Mouse (Mus musculus): Measurements from ENCODE around the gene Stat3. TPM values are rescaled to one million over a fixed set of nuclear protein-coding genes. Genes with fewer than 3 reads are reported as not detected.

Gene Stat3
- polyA plus RNA-seq, 1 experiment from 2014 or later: 36.5 TPM

DNA sequence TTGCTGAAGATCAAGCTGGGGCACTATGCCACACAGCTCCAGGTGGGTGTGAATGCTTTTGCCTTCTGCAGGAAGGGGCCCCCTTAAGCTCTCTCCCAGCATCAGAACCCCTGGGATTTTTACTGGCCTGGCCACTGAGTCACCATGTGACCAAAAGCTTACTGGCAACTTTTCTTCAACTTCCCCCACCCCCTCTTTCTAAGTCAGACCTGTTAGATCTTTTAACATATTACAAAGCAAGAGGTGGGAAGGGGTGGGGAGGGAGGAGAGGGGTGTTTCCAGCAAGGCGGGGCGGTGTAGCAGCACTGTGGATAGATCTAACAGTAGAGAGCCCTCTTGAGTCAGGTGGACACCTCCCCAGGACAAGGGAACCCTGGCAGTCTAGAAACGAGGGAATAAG lies 77.5 kb downstream of the Stat3 start:
- TF ChIP-seq CTCF (IDR thresholded peaks at IDR 0.05; ENCODE audit: low read depth): no peak
- Histone ChIP-seq H3K4me3 (ENCODE audit: low read depth, low read length) (no peak overlapping the region), H3K4me2 (no peak overlapping the region), H3K27ac (ENCODE audit: low read depth) (no peak overlapping the region), H3K27me3 (ENCODE audit: insufficient read depth, low read length) (no peaks in the 10 kb centered on the region), H3K9me3 (ENCODE audit: low read depth, low read length) (no peaks in the 10 kb centered on the region), H3K36me3 (ENCODE audit: insufficient read depth) (no peaks in the 10 kb centered on the region), H3K9ac (no peak overlapping the region), H3K4me1 (ENCODE audit: insufficient read depth) (no peaks in the 10 kb centered on the region)
- DNase-seq (no peak), ATAC-seq (ENCODE audit: insufficient read depth) (no peak)
- 27% methylated on average over 3 of the region's 3 CpGs for WGBS

GRCm38 (mm10) chr11:100861335-100861734 lies 78.0 kb downstream of the Stat3 start:
- Histone ChIP-seq H3K4me2 (peak overlapping the region; percentile 77; the same call in 1 of the 2 replicates), H3K27me3 (ENCODE audit: insufficient read depth, low read length) (no peaks in the 10 kb centered on the region), H3K36me3 (ENCODE audit: insufficient read depth) (no peaks in the 10 kb centered on the region), H3K9me3 (ENCODE audit: low read depth, low read length) (no peaks in the 10 kb centered on the region), H3K4me1 (ENCODE audit: insufficient read depth) (no peaks in the 10 kb centered on the region), H3K27ac (ENCODE audit: low read depth) (no peak overlapping the region), H3K4me3 (ENCODE audit: low read depth, low read length) (no peak overlapping the region), H3K9ac (no peak overlapping the region)
- no peak for ATAC-seq (ENCODE audit: insufficient read depth)
- 79% methylated on average over 7 of the region's 7 CpGs for WGBS
- no peak for TF ChIP-seq CTCF (IDR thresholded peaks at IDR 0.05; ENCODE audit: low read depth)
- no peak for DNase-seq

DNA sequence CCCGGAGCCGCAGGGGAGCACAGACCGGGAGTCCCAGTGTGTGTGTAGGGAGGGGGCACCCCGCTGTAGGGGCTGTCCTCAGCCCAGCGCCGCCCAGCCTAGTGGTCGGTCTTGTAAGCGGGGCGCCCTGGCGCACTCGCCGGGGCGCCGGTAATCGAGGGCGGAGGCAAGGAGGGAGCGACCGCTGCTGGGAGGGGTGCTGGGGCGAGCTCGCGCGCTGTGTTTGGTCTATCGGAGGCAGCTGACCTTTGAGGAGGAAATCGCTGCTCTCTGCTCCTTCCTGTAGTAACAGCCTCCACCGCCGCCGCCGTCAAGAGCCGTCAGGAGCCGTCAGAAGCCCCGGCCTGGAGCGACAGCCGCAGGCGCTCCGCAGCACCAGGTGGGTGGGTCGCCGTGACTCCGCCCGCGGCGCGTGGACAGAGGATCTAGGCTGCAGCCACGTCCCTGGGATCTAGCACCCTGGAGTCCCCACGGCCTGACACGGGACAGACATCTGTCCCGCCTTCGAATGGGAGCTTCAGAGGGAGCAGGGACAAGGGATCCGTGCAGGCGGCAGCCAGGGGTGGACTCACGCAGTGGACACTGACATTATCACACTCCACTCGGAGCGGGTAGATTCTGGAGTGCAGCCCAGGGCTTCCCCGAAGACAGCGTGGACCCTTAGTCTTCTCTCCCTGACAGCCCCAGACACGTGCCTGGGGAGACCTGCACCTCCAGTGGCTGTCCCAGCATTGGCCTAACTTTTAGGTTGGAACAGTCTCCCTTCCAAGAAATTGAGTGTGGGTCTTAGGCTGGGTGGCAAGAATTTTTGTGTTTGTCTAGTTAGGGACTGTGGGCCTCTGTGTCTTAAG lies 78.9 kb downstream of the Stat3 start:
- ATAC-seq (ENCODE audit: insufficient read depth) (peak; percentile 93), DNase-seq (peak; percentile 84)
- no peak for TF ChIP-seq CTCF (IDR thresholded peaks at IDR 0.05; ENCODE audit: low read depth)
- Histone ChIP-seq H3K36me3 (ENCODE audit: insufficient read depth) (no peaks in the 10 kb centered on the region), H3K4me2 (peak overlapping the region; percentile 77), H3K27me3 (ENCODE audit: insufficient read depth, low read length) (no peaks in the 10 kb centered on the region; the same call in 1 of the 2 replicates), H3K9ac (peak overlapping the region; percentile 52), H3K27ac (ENCODE audit: low read depth) (no peak overlapping the region), H3K4me1 (ENCODE audit: insufficient read depth) (no peaks in the 10 kb centered on the region), H3K4me3 (ENCODE audit: low read depth, low read length) (peak overlapping the region; percentile 49), H3K9me3 (ENCODE audit: low read depth, low read length) (no peaks in the 10 kb centered on the region)
- WGBS: under 1% methylated on average over 53 of the region's 55 CpGs

GRCm38 (mm10) chr11:100859579-100860075 lies 79.7 kb downstream of the Stat3 start:
- TF ChIP-seq CTCF (IDR thresholded peaks at IDR 0.05; ENCODE audit: low read depth): no peak
- ATAC-seq (ENCODE audit: insufficient read depth) (peak; percentile 7; the same call in 1 of the 2 replicates), DNase-seq (no peak)
- no peaks in the 10 kb centered on the region for H3K9me3 ChIP-seq (ENCODE audit: low read depth, low read length)
- no peaks in the 10 kb centered on the region for H3K4me1 ChIP-seq (ENCODE audit: insufficient read depth)
- 35% methylated on average over 6 of the region's 6 CpGs for WGBS
- no peaks in the 10 kb centered on the region; the same call in 1 of the 2 replicates for H3K27me3 ChIP-seq (ENCODE audit: insufficient read depth, low read length)
- no peak overlapping the region for H3K27ac ChIP-seq (ENCODE audit: low read depth)
- no peaks in the 10 kb centered on the region for H3K36me3 ChIP-seq (ENCODE audit: insufficient read depth)
- H3K4me2 ChIP-seq: peak overlapping the region; percentile 77
- H3K9ac ChIP-seq: peak overlapping the region; percentile 52; the same call in 1 of the 2 replicates
- peak overlapping the region; percentile 49 for H3K4me3 ChIP-seq (ENCODE audit: low read depth, low read length)

DNA sequence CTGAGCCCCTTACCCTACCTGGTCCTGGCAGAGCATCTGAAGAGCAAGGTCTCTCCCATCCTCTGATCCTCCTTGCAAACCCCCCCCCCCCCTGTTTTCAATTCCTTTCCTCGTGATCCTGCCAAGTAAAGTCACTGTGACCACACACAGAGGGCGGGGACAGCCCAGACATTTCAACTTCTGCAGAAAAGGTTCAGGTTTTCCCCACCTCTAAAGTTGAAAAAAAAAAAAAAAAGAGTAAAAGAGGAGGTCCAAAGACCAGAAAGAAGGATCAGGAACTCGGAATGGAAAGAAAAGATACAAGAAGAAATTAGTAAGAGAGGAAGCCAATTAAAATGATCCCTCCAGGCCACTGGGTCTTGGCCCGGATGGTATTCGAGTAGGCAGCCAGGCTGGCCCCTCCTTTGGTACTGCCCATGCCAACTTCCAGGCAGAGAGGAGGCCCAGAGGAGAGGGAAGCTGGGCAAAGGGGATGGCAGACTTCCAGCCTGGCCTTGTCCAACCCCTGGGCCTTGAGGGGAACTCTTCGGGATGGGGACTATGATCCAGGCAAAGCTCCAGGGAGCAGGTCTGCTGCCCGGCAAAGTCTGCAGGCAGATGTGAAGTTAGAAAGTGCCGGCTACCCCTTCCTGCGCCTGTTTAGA lies 80.3 kb downstream of the Stat3 start, which contains the start of gene Stat5a:
Gene Stat5a, plus strand, starts transcription at position 417 of the 644 bp plus-strand sequence.
- peak within 1 kb of the TSS; percentile 52 for H3K9ac ChIP-seq
- peak within 1 kb of the TSS; percentile 77 for H3K4me2 ChIP-seq
- no peaks in the 10 kb centered on the region for H3K36me3 ChIP-seq (ENCODE audit: insufficient read depth)
- no peak within 1 kb of the TSS for H3K27ac ChIP-seq (ENCODE audit: low read depth)
- no peak for DNase-seq
- no peak for TF ChIP-seq CTCF (IDR thresholded peaks at IDR 0.05; ENCODE audit: low read depth)
- no peak for ATAC-seq (ENCODE audit: insufficient read depth)
- H3K27me3 ChIP-seq (ENCODE audit: insufficient read depth, low read length): no peaks in the 10 kb centered on the region; the same call in 1 of the 2 replicates
- H3K4me3 ChIP-seq (ENCODE audit: low read depth, low read length): peak within 1 kb of the TSS; percentile 49
- 47% methylated on average over 9 of the region's 9 CpGs for WGBS
- H3K4me1 ChIP-seq (ENCODE audit: insufficient read depth): no peaks in the 10 kb centered on the region
- no peaks in the 10 kb centered on the region for H3K9me3 ChIP-seq (ENCODE audit: low read depth, low read length)

DNA sequence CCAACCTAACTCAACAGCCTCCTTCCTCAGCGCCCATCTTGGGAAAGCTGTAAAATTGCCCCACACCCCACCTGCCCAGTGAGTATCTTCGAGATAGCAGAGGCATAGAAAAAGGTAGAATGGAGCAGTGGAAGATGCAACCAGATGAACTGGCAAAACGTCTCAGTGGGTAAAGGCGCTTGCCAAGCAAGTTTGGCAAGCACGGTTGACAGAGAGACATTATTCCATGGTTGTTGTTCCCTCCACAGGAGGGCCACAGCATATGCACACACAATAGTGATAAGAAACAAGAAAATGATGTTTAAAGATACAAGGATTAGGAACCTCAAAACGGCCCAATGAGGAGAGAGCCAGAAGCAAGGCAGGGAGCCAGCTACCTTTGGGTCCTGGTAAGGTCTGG lies 81.4 kb downstream of the Stat3 start:
- Histone ChIP-seq H3K4me3 (ENCODE audit: low read depth, low read length) (no peak overlapping the region), H3K4me1 (ENCODE audit: insufficient read depth) (no peaks in the 10 kb centered on the region), H3K9ac (no peak overlapping the region; the same call in 1 of the 2 replicates), H3K27me3 (ENCODE audit: insufficient read depth, low read length) (no peaks in the 10 kb centered on the region; the same call in 1 of the 2 replicates), H3K36me3 (ENCODE audit: insufficient read depth) (no peaks in the 10 kb centered on the region), H3K4me2 (no peak overlapping the region), H3K9me3 (ENCODE audit: low read depth, low read length) (no peaks in the 10 kb centered on the region), H3K27ac (ENCODE audit: low read depth) (no peak overlapping the region)
- no peak for TF ChIP-seq CTCF (IDR thresholded peaks at IDR 0.05; ENCODE audit: low read depth)
- 64% methylated on average over 6 of the region's 6 CpGs for WGBS
- ATAC-seq (ENCODE audit: insufficient read depth): no peak
- no peak for DNase-seq

DNA sequence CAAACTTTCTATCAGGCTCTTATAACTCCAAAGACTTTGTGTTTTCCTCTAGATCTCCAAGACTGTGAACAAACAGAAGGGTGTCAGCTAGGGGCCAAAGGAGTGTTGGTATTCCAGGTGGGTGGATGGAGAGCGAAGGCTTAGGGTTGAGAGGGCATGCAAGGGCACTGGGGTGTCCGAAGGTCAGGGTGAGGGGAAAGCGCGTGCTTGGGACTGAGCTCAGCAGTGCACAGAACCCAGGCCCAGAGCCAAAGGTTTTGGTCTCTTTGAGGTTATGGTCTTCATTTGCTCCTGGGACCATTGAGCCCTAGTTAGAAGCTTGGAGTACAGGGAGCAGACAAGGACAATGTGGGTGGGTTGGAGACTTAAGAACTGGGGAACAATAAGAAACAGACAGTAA lies 84.2 kb downstream of the Stat3 start:
- 76% methylated on average over 4 of the region's 4 CpGs for WGBS
- H3K27me3 ChIP-seq (ENCODE audit: insufficient read depth, low read length): no peaks in the 10 kb centered on the region; the same call in 1 of the 2 replicates
- H3K36me3 ChIP-seq (ENCODE audit: insufficient read depth): no peaks in the 10 kb centered on the region

More for the DNA sequence above, 84.2 kb downstream of the Stat3 start:
- H3K4me2 ChIP-seq: no peak overlapping the region
- peaks cover 7% of the 10 kb centered on the region; the same call in 1 of the 2 replicates for H3K4me1 ChIP-seq (ENCODE audit: insufficient read depth)
- H3K9me3 ChIP-seq (ENCODE audit: low read depth, low read length): no peaks in the 10 kb centered on the region
- H3K27ac ChIP-seq (ENCODE audit: low read depth): no peak overlapping the region
- H3K9ac ChIP-seq: no peak overlapping the region
- no peak for DNase-seq
- no peak for ATAC-seq (ENCODE audit: insufficient read depth)
- TF ChIP-seq CTCF (IDR thresholded peaks at IDR 0.05; ENCODE audit: low read depth): no peak
- no peak overlapping the region for H3K4me3 ChIP-seq (ENCODE audit: low read depth, low read length)

All from lung, embryonic 14.5 days (tissue).